Mouse (Mus musculus) MEL (cell line): ENCODE measurements around the gene Nudt15. TPM values are rescaled to one million over a fixed set of nuclear protein-coding genes. Genes with fewer than 3 reads are reported as not detected.

Source experiments
- DNase-seq: peaks from one replicate; pipeline ENCODE4 v3.0.0; 2011; ENCODE audit warnings: low read depth, low spot score
- H3K27ac ChIP-seq: 2 replicates; pipeline ENCODE4 v1.5.1; 2012; ENCODE audit warnings: low read depth, mild to moderate bottlenecking, control low read depth, low read length, moderate library complexity; ENCODE audit not compliant: control insufficient read depth
- H3K27me3 ChIP-seq, 2 experiments: fragments of 150-350 bp in 1 of 2; sonication (generic) in 1 of 2; 2 replicates each; pipeline ENCODE4 v1.6.1; 2012; ENCODE audit warnings: low read length in 2 of 2, mild to moderate bottlenecking in 2 of 2, improper control_type of control experiment in 1 of 2, moderate library complexity in 1 of 2; ENCODE audit not compliant: insufficient read depth in 2 of 2, control insufficient read depth in 1 of 2
- H3K36me3 ChIP-seq, 2 experiments: 2 replicates each; pipeline ENCODE4 v1.6.1; 2012 to 2014; ENCODE audit warnings: low read length in 2 of 2, improper control_type of control experiment in 1 of 2, inconsistent platforms in 1 of 2, mild to moderate bottlenecking in 1 of 2; ENCODE audit not compliant: insufficient read depth in 2 of 2, control insufficient read depth in 1 of 2
- H3K4me1 ChIP-seq, 2 experiments: fragments of 150-350 bp in 1 of 2; sonication (generic) in 1 of 2; 2 replicates each; pipeline ENCODE4 v1.6.1; 2012; ENCODE audit warnings: low read length in 2 of 2, improper control_type of control experiment in 1 of 2, mild to moderate bottlenecking in 1 of 2; ENCODE audit not compliant: insufficient read depth in 2 of 2, control insufficient read depth in 1 of 2
- H3K4me3 ChIP-seq, 2 experiments: fragments of 150-350 bp in 1 of 2; sonication (generic) in 1 of 2; 2 replicates each; pipeline ENCODE4 v1.5.1; 2012; ENCODE audit warnings: low read depth in 2 of 2, low read length in 2 of 2, mild to moderate bottlenecking in 2 of 2, moderate library complexity in 2 of 2, control low read depth in 1 of 2, improper control_type of control experiment in 1 of 2; ENCODE audit not compliant: control insufficient read depth in 1 of 2, insufficient read depth in 1 of 2
- H3K79me2 ChIP-seq: 2 replicates; pipeline ENCODE4 v1.6.1; 2012; ENCODE audit warnings: mild to moderate bottlenecking, low read length, moderate library complexity; ENCODE audit not compliant: control insufficient read depth, poor library complexity, insufficient read depth
- H3K9ac ChIP-seq: 2 replicates; pipeline ENCODE4 v1.6.1; 2012; ENCODE audit warnings: low read depth, mild to moderate bottlenecking, control low read depth, low read length, moderate library complexity; ENCODE audit not compliant: control insufficient read depth, poor library complexity, severe bottlenecking
- H3K9me3 ChIP-seq: fragments of 150-350 bp; sonication (generic); replicated peaks from 2 replicates; pipeline ENCODE4 v1.6.1; 2012; ENCODE audit warnings: mild to moderate bottlenecking, low read length, improper control_type of control experiment, moderate library complexity; ENCODE audit not compliant: insufficient read depth
- BHLHE40 ChIP-seq: IDR thresholded peaks from 2 replicates; pipeline ENCODE4 v1.6.1; 2012; ENCODE audit warnings: low read depth, mild to moderate bottlenecking, inconsistent platforms, low read length, improper control_type of control experiment, borderline replicate concordance
- CHD1 ChIP-seq: IDR thresholded peaks from 2 replicates; pipeline ENCODE4 v1.6.1; 2012; ENCODE audit warnings: low read depth, mild to moderate bottlenecking, inconsistent platforms, low read length, improper control_type of control experiment
- CTCF ChIP-seq, 3 experiments: IDR thresholded peaks in 2 of 3; conservative IDR thresholded peaks in 1 of 3; 2 replicates each; pipeline ENCODE4 v1.5.1; 2011 to 2012; ENCODE audit warnings: low read length in 3 of 3, low read depth in 2 of 3, mild to moderate bottlenecking in 2 of 3, improper control_type of control experiment in 1 of 3, inconsistent platforms in 1 of 3, mixed read lengths in 1 of 3, moderate library complexity in 1 of 3; ENCODE audit not compliant: control insufficient read depth in 1 of 3, insufficient read depth in 1 of 3, poor library complexity in 1 of 3, severe bottlenecking in 1 of 3
- E2F4 ChIP-seq: IDR thresholded peaks from 2 replicates; pipeline ENCODE4 v1.6.1; 2011; ENCODE audit warnings: low read depth, low read length, improper control_type of control experiment, borderline replicate concordance
- EP300 ChIP-seq, 2 experiments: IDR thresholded peaks; 2 replicates each; pipeline ENCODE4 v1.6.1; 2011; ENCODE audit warnings: improper control_type of control experiment in 2 of 2, low read length in 2 of 2, low read depth in 1 of 2, mild to moderate bottlenecking in 1 of 2
- GATA1 ChIP-seq: IDR thresholded peaks from 2 replicates; pipeline ENCODE4 v1.6.1; 2011; ENCODE audit warnings: low read depth, low read length, improper control_type of control experiment
- HCFC1 ChIP-seq: IDR thresholded peaks from 2 replicates; pipeline ENCODE4 v1.6.1; 2012; ENCODE audit warnings: low read depth, mild to moderate bottlenecking, inconsistent platforms, low read length, improper control_type of control experiment, moderate library complexity
- MAFK ChIP-seq: IDR thresholded peaks from 2 replicates; pipeline ENCODE4 v1.6.1; 2011; ENCODE audit warnings: low read depth, mild to moderate bottlenecking, low read length, improper control_type of control experiment, borderline replicate concordance
- MAX ChIP-seq: IDR thresholded peaks from 2 replicates; pipeline ENCODE4 v1.6.1; 2011; ENCODE audit warnings: low read length, improper control_type of control experiment
- MEF2A ChIP-seq: IDR thresholded peaks from 2 replicates; pipeline ENCODE4 v1.6.1; 2014; ENCODE audit warnings: low read depth, mild to moderate bottlenecking, inconsistent platforms, low read length, improper control_type of control experiment; ENCODE audit not compliant: poor library complexity, insufficient replicate concordance, severe bottlenecking; ENCODE audit errors: extremely low read depth
- MXI1 ChIP-seq: IDR thresholded peaks from 2 replicates; pipeline ENCODE4 v1.6.1; 2011; ENCODE audit warnings: mild to moderate bottlenecking, low read depth, low read length, improper control_type of control experiment
- MYB ChIP-seq: IDR thresholded peaks from 2 replicates; pipeline ENCODE4 v1.6.1; 2011; ENCODE audit warnings: mild to moderate bottlenecking, low read depth, low read length, improper control_type of control experiment
- MYC ChIP-seq: IDR thresholded peaks from 2 replicates; pipeline ENCODE4 v1.6.1; 2011; ENCODE audit warnings: low read depth, mild to moderate bottlenecking, low read length, improper control_type of control experiment, moderate library complexity
- TBP ChIP-seq: IDR thresholded peaks from 2 replicates; pipeline ENCODE4 v1.8.0; 2011; ENCODE audit warnings: low read depth, low read length, improper control_type of control experiment
- TCF12 ChIP-seq: IDR thresholded peaks from 2 replicates; pipeline ENCODE4 v1.6.1; 2014; ENCODE audit warnings: low read depth, mild to moderate bottlenecking, inconsistent platforms, low read length, improper control_type of control experiment, moderate library complexity
- USF1 ChIP-seq: IDR thresholded peaks from 2 replicates; pipeline ENCODE4 v1.6.1; 2014; ENCODE audit warnings: low read depth, mild to moderate bottlenecking, inconsistent platforms, low read length, improper control_type of control experiment, moderate library complexity
- USF2 ChIP-seq, 2 experiments: IDR thresholded peaks; 2 replicates each; pipeline ENCODE4 v1.6.1; 2011 to 2012; ENCODE audit warnings: improper control_type of control experiment in 2 of 2, low read length in 2 of 2, borderline replicate concordance in 1 of 2, inconsistent platforms in 1 of 2, low read depth in 1 of 2, mild to moderate bottlenecking in 1 of 2; ENCODE audit not compliant: insufficient read depth in 1 of 2
- ZC3H11A ChIP-seq: IDR thresholded peaks from 2 replicates; pipeline ENCODE4 v1.6.1; 2012; ENCODE audit warnings: low read depth, mild to moderate bottlenecking, inconsistent platforms, low read length, improper control_type of control experiment
- polyA plus RNA-seq, 2 experiments: library from polyadenylated mRNA; stranded (reverse) in 1 of 2; unstranded in 1 of 2; fragments of >175 nt in 1 of 2; fragments of >200 nt in 1 of 2; gene quantifications; 2 replicates each; pipeline versions ENCODE4 v1.2.1 to v1.2.4; 2012; ENCODE audit warnings: low replicate concordance in 2 of 2, low read depth in 1 of 2; ENCODE audit not compliant: insufficient read length in 2 of 2, insufficient read depth in 1 of 2, missing spikeins in 1 of 2
- total RNA-seq: library from RNA; depleted of rRNA; stranded (reverse); fragments of 300-350 nt; gene quantifications from 2 replicates; pipeline ENCODE4 v1.2.3, GENCODE M21; 2012; rRNA removed

Nudt15 gene
- total RNA-seq (8.4 and 8.8 TPM in 2 replicates), polyA plus RNA-seq (10 to 100 TPM in 1 of 2 experiments, not detected in 1; 12.3 TPM)

DNA sequence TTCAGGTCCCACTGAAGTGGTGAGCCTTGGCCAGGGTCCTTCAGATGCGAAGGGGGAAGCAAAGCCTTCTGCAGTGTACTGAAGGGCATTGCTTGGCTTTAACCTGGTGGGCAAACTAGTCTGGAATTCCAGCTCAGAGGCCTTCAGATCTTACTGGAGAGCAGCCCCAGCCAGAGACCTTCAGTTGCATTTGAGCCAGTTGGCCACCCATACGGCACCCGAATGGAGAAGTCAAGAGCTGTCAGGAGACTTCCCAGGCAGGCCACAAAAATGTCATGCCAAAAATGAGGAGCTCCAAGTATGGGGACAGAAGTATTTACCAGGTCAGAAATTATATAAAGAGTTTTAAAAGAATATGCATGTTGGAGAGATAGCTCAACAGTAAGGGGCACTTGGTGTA, at the start of gene Nudt15:
TSS of gene Nudt15 (minus strand) at position 192 of the 400 bp plus-strand sequence.
- Histone ChIP-seq H3K4me3 (no peak within 1 kb of the TSS), H3K4me1 (peaks cover 5 to 18% of the 10 kb centered on the region in 2 experiments; a peak in 3 of 4 replicates), H3K27me3 (no peaks in the 10 kb centered on the region), H3K9ac (no peak within 1 kb of the TSS), H3K79me2 (peaks cover 4% of the 10 kb centered on the region), H3K27ac (no peak within 1 kb of the TSS), H3K9me3 (no peaks in the 10 kb centered on the region), H3K36me3 (peaks cover 0 to 7% of the 10 kb centered on the region in 2 experiments; a peak in 2 of 4 replicates)
- DNase-seq: no peak
- TF ChIP-seq HCFC1 (no peak), EP300 (IDR thresholded peaks at IDR 0.05; ENCODE audit: low read depth in 1 of 2, low read length in 2 of 2) (no peak), MXI1 (no peak), GATA1 (no peak), E2F4 (no peak), MAFK (no peak), MYB (no peak), TCF12 (no peak), USF2 (IDR thresholded peaks at IDR 0.05; ENCODE audit: borderline replicate concordance in 1 of 2, insufficient read depth in 1 of 2, low read depth in 1 of 2, low read length in 2 of 2) (no peak), BHLHE40 (no peak), CHD1 (no peak)

DNA sequence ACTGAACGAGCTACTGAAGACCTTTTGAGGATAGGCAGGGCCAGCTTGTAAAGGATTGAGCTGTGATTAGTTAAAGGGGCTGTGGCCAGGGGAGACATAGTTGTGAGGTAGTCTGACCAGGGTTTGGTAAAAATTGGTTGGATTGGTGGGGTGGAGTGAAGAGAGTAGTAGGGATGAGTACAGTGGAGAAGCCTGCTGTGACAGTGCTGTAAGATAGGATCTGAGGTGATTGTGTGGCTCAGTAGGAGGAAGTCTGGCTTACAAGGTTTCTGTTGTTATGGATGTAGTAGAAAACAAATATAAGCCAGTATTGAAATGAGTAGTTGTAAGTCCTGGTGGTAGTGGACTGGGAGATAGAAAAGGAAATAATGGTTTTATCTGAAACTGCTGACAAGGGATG, 44.1 kb upstream of the Nudt15 start:
- Histone ChIP-seq H3K36me3 (peaks cover 0 to 9% of the 10 kb centered on the region in 2 experiments; a peak in 2 of 4 replicates), H3K4me3 (no peak overlapping the region), H3K9ac (no peak overlapping the region), H3K4me1 (no peaks in the 10 kb centered on the region), H3K9me3 (no peaks in the 10 kb centered on the region), H3K27ac (no peak overlapping the region), H3K27me3 (no peaks in the 10 kb centered on the region), H3K79me2 (no peaks in the 10 kb centered on the region)
- TF ChIP-seq MAX: no peak
- no peak for TF ChIP-seq ZC3H11A
- no peak for TF ChIP-seq GATA1
- no peak for TF ChIP-seq CTCF (IDR thresholded peaks at IDR 0.05 in 2 of 3, conservative IDR thresholded peaks at IDR 0.05 in 1 of 3; ENCODE audit: control insufficient read depth in 1 of 3, insufficient read depth in 1 of 3, low read depth in 2 of 3, low read length in 3 of 3, poor library complexity in 1 of 3, severe bottlenecking in 1 of 3)
- TF ChIP-seq USF1: no peak
- no peak for TF ChIP-seq TBP
- TF ChIP-seq MXI1: no peak
- TF ChIP-seq MYC: no peak
- TF ChIP-seq BHLHE40: no peak
- no peak for TF ChIP-seq MEF2A
- DNase-seq: no peak
